Mouse (Mus musculus): Measurements from ENCODE around the gene Flvcr2. TPM values are rescaled to one million over a fixed set of nuclear protein-coding genes. Genes with fewer than 3 reads are reported as not detected.

The Flvcr2 gene
- polyA plus RNA-seq, 1 experiment from 2014 or later = 3.8 TPM

GRCm38 (mm10) chr12:85795551-85795950 is 49.2 kb downstream of the Flvcr2 start:
- 50% methylated on average over 1 of the region's 1 CpGs for WGBS (ENCODE audit: insufficient replicate concordance)
- no peak for DNase-seq
- no peak overlapping the region for H3K9ac ChIP-seq

GRCm38 (mm10) chr12:85800031-85800430 is 53.7 kb downstream of the Flvcr2 start:
- H3K27ac ChIP-seq = no peak overlapping the region

More at GRCm38 (mm10) chr12:85795551-85795950, 49.2 kb downstream of the Flvcr2 start:
- no peaks in the 10 kb centered on the region for H3K36me3 ChIP-seq
- H3K9me3 ChIP-seq (replicated peaks) = no peaks in the 10 kb centered on the region
- H3K27me3 ChIP-seq = no peaks in the 10 kb centered on the region
- ATAC-seq (ENCODE audit: low read depth) = no peak
- no peak overlapping the region for H3K4me3 ChIP-seq (replicated peaks)
- H3K4me2 ChIP-seq = no peak overlapping the region
- H3K4me1 ChIP-seq (replicated peaks) = no peaks in the 10 kb centered on the region
- no peak overlapping the region for H3K27ac ChIP-seq

GRCm38 (mm10) chr12:85809726-85810125 is 63.4 kb downstream of the Flvcr2 start:
- Histone ChIP-seq H3K4me2 (no peak overlapping the region), H3K9me3 (replicated peaks) (no peaks in the 10 kb centered on the region), H3K4me1 (replicated peaks) (peaks cover 14% of the 10 kb centered on the region), H3K9ac (no peak overlapping the region), H3K36me3 (peaks cover 37% of the 10 kb centered on the region), H3K27me3 (no peaks in the 10 kb centered on the region), H3K27ac (no peak overlapping the region), H3K4me3 (replicated peaks) (no peak overlapping the region)
- whole genome bisulfite sequencing (ENCODE audit: insufficient replicate concordance) = 46% methylated on average over 6 of the region's 6 CpGs
- DNase-seq (no peak), ATAC-seq (ENCODE audit: low read depth) (0 out of 2 replicates have a peak, but pooled peaks have one; percentile 46)

More at GRCm38 (mm10) chr12:85800031-85800430, 53.7 kb downstream of the Flvcr2 start:
- ATAC-seq (ENCODE audit: low read depth) (no peak), DNase-seq (no peak)
- Histone ChIP-seq H3K4me3 (replicated peaks) (no peak overlapping the region), H3K9me3 (replicated peaks) (no peaks in the 10 kb centered on the region), H3K27me3 (no peaks in the 10 kb centered on the region; the same call in 1 of the 2 replicates), H3K4me1 (replicated peaks) (no peaks in the 10 kb centered on the region), H3K4me2 (no peak overlapping the region), H3K9ac (no peak overlapping the region), H3K36me3 (no peaks in the 10 kb centered on the region)
- 65% methylated on average over 9 of the region's 9 CpGs for WGBS (ENCODE audit: insufficient replicate concordance)

- Histone ChIP-seq H3K4me3 (replicated peaks) (no peak overlapping the region), H3K4me1 (replicated peaks) (peaks cover 14% of the 10 kb centered on the region), H3K27ac (no peak overlapping the region), H3K9me3 (replicated peaks) (no peaks in the 10 kb centered on the region), H3K36me3 (peaks cover 47% of the 10 kb centered on the region), H3K4me2 (no peak overlapping the region), H3K9ac (no peak overlapping the region), H3K27me3 (no peaks in the 10 kb centered on the region)
- DNase-seq (no peak), ATAC-seq (ENCODE audit: low read depth) (no peak)
Observed at GRCm38 (mm10) chr12:85810959-85811358, 64.6 kb downstream of the Flvcr2 start.

GRCm38 (mm10) chr12:85811676-85812075 is 65.3 kb downstream of the Flvcr2 start:
- no peaks in the 10 kb centered on the region for H3K27me3 ChIP-seq
- H3K27ac ChIP-seq = no peak overlapping the region
- peaks cover 54% of the 10 kb centered on the region for H3K36me3 ChIP-seq
- 96% methylated on average over 4 of the region's 4 CpGs for WGBS (ENCODE audit: insufficient replicate concordance)
- H3K9me3 ChIP-seq (replicated peaks) = no peaks in the 10 kb centered on the region
- no peak overlapping the region for H3K4me3 ChIP-seq (replicated peaks)
- ATAC-seq (ENCODE audit: low read depth) = no peak
- no peak for DNase-seq
- no peak overlapping the region for H3K4me2 ChIP-seq
- H3K4me1 ChIP-seq (replicated peaks) = peaks cover 14% of the 10 kb centered on the region
- H3K9ac ChIP-seq = no peak overlapping the region

- 71% methylated on average over 2 of the region's 2 CpGs for WGBS (ENCODE audit: insufficient replicate concordance)
- no peak for DNase-seq
Observed at GRCm38 (mm10) chr12:85813599-85813998, 67.3 kb downstream of the Flvcr2 start.

GRCm38 (mm10) chr12:85822051-85822450 is 75.7 kb downstream of the Flvcr2 start:
- Histone ChIP-seq H3K4me3 (replicated peaks) (no peak overlapping the region), H3K4me2 (no peak overlapping the region)

More at GRCm38 (mm10) chr12:85813599-85813998, 67.3 kb downstream of the Flvcr2 start:
- ATAC-seq (ENCODE audit: low read depth) = peak; percentile 64
- Histone ChIP-seq H3K27me3 (no peaks in the 10 kb centered on the region), H3K9me3 (replicated peaks) (no peaks in the 10 kb centered on the region), H3K36me3 (peaks cover 70% of the 10 kb centered on the region), H3K27ac (no peak overlapping the region), H3K4me3 (replicated peaks) (no peak overlapping the region), H3K4me1 (replicated peaks) (peaks cover 18% of the 10 kb centered on the region), H3K4me2 (no peak overlapping the region), H3K9ac (no peak overlapping the region)

GRCm38 (mm10) chr12:85824438-85825264 is 78.3 kb downstream of the Flvcr2 start, which contains the start of the genes Erg28 and Ttll5:
Gene Erg28 (minus strand): TSS chr12:85824550.
Gene Ttll5 (plus strand): TSS chr12:85824659.
- peak within 1 kb of the TSS; percentile 96 for H3K27ac ChIP-seq
- H3K4me1 ChIP-seq (replicated peaks) = peaks cover 35% of the 10 kb centered on the region
- H3K9ac ChIP-seq = peak within 1 kb of the TSS; percentile 85
- H3K9me3 ChIP-seq (replicated peaks) = no peaks in the 10 kb centered on the region
- H3K36me3 ChIP-seq = peaks cover 43% of the 10 kb centered on the region
- WGBS (ENCODE audit: insufficient replicate concordance) = under 1% methylated on average over 67 of the region's 67 CpGs
- peak; percentile 90 for DNase-seq
- H3K4me2 ChIP-seq = peak within 1 kb of the TSS; percentile 83
- no peaks in the 10 kb centered on the region for H3K27me3 ChIP-seq
- peak within 1 kb of the TSS; percentile 80 for H3K4me3 ChIP-seq (replicated peaks)
- ATAC-seq (ENCODE audit: low read depth) = peak; percentile 97

More at GRCm38 (mm10) chr12:85822051-85822450, 75.7 kb downstream of the Flvcr2 start:
- DNase-seq (no peak), ATAC-seq (ENCODE audit: low read depth) (no peak)
- Histone ChIP-seq H3K4me1 (replicated peaks) (peaks cover 39% of the 10 kb centered on the region), H3K9me3 (replicated peaks) (no peaks in the 10 kb centered on the region), H3K36me3 (peaks cover 52% of the 10 kb centered on the region), H3K27me3 (no peaks in the 10 kb centered on the region), H3K9ac (0 out of 2 replicates have a peak overlapping the region, but pooled peaks have one; percentile 29), H3K27ac (no peak overlapping the region)
- 78% methylated on average over 9 of the region's 9 CpGs for WGBS (ENCODE audit: insufficient replicate concordance)

GRCm38 (mm10) chr12:85825361-85825760 is 79.0 kb downstream of the Flvcr2 start:
- Histone ChIP-seq H3K36me3 (peaks cover 36% of the 10 kb centered on the region), H3K27ac (peak overlapping the region; percentile 96), H3K4me1 (replicated peaks) (peaks cover 35% of the 10 kb centered on the region), H3K9me3 (replicated peaks) (no peaks in the 10 kb centered on the region), H3K4me2 (peak overlapping the region; percentile 83), H3K4me3 (replicated peaks) (peak overlapping the region; percentile 80), H3K9ac (peak overlapping the region; percentile 85), H3K27me3 (no peaks in the 10 kb centered on the region)
- whole genome bisulfite sequencing (ENCODE audit: insufficient replicate concordance) = 8% methylated on average over 8 of the region's 8 CpGs
- ATAC-seq (ENCODE audit: low read depth) (no peak), DNase-seq (no peak)

- H3K27ac ChIP-seq = no peak overlapping the region
Observed at GRCm38 (mm10) chr12:85825822-85826221, 79.5 kb downstream of the Flvcr2 start.

GRCm38 (mm10) chr12:85828856-85829255 is 82.5 kb downstream of the Flvcr2 start:
- 78% methylated on average over 3 of the region's 3 CpGs for WGBS (ENCODE audit: insufficient replicate concordance)
- Histone ChIP-seq H3K36me3 (peaks cover 43% of the 10 kb centered on the region), H3K27me3 (no peaks in the 10 kb centered on the region), H3K27ac (no peak overlapping the region), H3K4me1 (replicated peaks) (peaks cover 16% of the 10 kb centered on the region), H3K9ac (no peak overlapping the region), H3K4me2 (no peak overlapping the region), H3K4me3 (replicated peaks) (no peak overlapping the region), H3K9me3 (replicated peaks) (no peaks in the 10 kb centered on the region)
- ATAC-seq (ENCODE audit: low read depth) (no peak), DNase-seq (no peak)

More at GRCm38 (mm10) chr12:85825822-85826221, 79.5 kb downstream of the Flvcr2 start:
- no peak for ATAC-seq (ENCODE audit: low read depth)
- H3K9ac ChIP-seq = peak overlapping the region; percentile 85
- H3K36me3 ChIP-seq = peaks cover 34% of the 10 kb centered on the region
- H3K4me1 ChIP-seq (replicated peaks) = peaks cover 35% of the 10 kb centered on the region
- WGBS (ENCODE audit: insufficient replicate concordance) = 50% methylated on average over 2 of the region's 2 CpGs
- H3K4me2 ChIP-seq = peak overlapping the region; percentile 83
- DNase-seq = no peak
- peak overlapping the region; percentile 80 for H3K4me3 ChIP-seq (replicated peaks)
- H3K27me3 ChIP-seq = no peaks in the 10 kb centered on the region
- no peaks in the 10 kb centered on the region for H3K9me3 ChIP-seq (replicated peaks)
